Mouse (Mus musculus) megakaryocyte, adult 5-6 weeks (primary cell): ENCODE data around the gene Dlat. TPM values are rescaled to one million over a fixed set of nuclear protein-coding genes. Genes with fewer than 3 reads are reported as not detected.
"Not testable (repeated sequence)": the region's sequence is repeated elsewhere in the genome, so short reads cannot be mapped to it uniquely, and the experiment has no call there.

Source experiments
- ATAC-seq: 2 replicates; pipeline ENCODE4 v1.8.0; 2016; ENCODE audit warnings: mild to moderate bottlenecking, inconsistent platforms; ENCODE audit not compliant: poor library complexity, severe bottlenecking
- total RNA-seq, 2 experiments: library from RNA; stranded (forward) in 1 of 2; stranded (reverse) in 1 of 2; fragments of 153-499, 151-499 nt in 1 of 2; fragments of 221-1000, 200-1000 nt in 1 of 2; gene quantifications; 2 replicates each; pipeline versions ENCODE4 v1.2.3 to v1.2.4; 2015 to 2017

Dlat gene
- total RNA-seq, 2 experiments from 2014 or later, result 21.7 to 27.6 TPM

DNA sequence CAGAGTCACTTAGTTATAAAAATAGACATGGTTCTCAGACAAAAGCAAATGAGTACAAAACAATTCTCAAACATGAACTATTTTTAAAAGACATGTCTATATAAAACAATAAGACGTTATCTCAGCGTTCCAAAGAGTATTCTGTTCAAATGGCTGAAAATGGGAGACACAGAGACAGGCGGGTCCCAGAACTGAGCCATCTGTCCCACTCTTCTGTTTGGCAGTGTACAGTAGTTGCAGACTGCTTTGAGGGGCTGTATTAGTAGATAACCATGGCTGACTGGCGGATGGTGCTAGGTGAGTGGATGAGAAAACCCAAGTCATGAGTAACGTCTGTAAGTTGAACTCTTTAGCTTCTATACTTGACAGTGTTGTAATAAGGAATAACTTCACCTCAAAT lies 5.2 kb upstream of the Dlat start:
- ATAC-seq, result no peak

DNA sequence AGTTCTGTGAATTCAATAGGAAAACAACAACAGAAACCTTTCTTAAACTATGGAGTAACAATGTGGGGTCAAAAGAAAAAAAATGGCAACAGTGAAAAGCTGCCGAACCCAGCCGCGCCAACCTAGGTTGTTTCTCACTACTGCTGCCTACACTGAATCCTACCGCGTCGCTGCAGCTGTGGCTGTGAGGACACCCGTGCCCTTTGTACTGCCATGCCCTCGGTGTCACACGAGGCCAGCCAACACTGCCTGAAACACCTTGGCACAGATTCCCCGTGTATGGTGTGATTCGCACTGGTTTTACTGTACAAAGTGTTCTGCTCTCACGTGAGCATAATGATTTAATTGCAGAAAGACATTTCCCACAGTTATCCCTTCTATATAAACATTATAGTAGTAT lies 851 bp upstream of the Dlat start:
- ATAC-seq, result peak; percentile 22; the same call in 1 of the 2 replicates

DNA sequence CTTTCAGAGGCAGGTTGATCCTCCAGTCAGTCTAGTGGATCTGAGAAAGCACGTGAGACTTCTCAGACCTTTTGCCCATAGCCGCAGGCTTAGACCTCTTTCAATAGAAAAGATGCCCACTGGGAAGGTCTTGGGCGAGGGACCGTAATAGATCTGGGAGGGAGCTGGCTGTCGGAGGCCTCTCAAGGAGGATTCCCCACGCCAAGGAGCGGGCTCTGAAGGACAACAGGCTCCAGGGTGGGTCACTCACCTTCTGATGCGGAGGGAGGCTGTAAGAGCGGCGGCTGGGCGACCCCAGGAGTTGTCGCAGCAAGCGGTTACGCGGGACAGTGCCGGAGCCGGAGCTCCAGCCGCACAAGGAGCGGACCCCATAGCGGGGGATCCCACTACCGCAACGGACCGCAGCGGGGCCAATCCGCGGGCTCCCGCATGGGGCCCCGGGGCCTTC lies 615 bp downstream of the Dlat start:
- ATAC-seq, result no peak

DNA sequence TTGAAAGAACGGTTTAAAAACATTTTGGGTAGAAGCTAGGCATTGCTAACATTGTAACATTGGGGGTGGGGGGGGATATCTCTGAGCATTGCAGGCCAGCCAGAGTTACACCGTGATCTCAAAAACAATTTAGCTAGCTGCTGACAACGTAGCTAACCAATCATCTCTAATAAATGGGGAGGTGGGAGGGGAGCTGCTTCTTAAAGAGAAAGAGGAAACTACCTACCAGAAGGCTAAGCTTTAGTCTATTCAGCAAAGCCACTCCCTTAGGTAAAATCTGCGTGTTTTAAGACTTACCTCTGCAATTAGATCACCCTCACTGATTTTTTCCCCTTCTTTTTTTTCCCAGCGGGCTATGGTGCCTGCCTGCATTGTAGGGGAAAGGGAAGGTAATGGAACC lies 1.2 kb downstream of the Dlat start:
- ATAC-seq, result no peak

DNA sequence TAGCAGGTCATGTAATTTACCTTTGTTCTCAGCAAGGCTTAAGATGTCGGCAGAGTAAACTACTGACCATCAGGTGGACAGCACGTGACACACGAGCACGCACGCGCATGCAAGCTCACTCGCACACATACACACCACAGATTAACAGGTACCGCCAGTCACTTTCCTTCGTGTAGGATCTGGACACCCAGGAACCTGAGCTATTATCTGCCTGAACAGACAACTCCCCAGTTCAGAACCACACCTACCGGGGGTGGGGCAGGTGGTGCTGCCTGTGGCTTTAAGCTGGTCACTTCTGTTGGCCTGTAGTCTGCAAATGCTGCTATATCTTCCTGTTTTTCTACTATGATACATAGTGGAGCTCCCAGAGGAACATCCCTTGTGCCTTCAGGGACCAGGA lies 9.1 kb downstream of the Dlat start:
- ATAC-seq, result no peak

DNA sequence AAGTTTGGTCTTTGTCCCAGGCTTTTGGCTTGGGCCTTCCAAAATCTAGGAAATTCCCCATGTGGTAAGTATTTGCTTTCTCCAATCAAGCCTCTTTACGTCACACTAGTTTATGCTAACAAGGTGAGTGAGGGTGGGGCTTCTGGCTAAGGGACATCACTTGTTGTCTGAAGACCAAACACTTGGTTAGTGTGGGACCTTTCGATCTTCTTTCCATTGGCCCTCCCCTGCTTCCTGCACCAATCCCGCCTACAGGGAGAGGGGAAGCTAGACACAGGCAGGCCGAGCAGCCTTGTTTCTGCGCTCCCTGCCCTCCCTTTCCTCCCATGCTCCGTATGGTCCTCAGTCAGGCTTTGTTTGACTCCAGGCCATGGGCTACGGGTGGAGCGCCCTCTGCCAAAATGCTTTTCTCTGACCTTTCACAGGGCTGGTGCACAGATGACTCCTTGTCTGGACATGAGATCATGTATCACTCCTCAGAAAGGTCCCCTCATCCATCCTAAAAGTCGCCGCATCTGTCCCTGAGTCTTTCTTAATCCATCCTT lies 12.7 kb downstream of the Dlat start:
- no peak for ATAC-seq

DNA sequence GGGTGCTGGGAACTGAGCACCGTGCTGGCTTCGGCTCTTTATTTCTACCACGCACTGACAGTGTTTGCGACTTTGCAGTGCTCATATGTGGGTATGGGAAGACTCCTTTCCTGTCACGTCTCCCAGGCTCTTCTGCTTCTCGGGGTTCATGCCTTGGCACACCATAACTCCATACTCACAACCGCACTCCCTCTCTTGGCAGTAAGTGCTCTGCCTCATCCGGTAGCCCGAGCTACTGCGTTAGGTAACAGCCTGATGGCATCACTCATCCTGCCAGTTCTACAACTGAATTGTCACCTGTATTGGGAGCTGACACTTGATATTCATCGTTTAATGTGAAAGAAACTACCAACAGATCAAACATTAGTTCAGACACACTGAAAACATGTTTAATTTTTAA lies 25.3 kb downstream of the Dlat start:
- ATAC-seq, result no peak

DNA sequence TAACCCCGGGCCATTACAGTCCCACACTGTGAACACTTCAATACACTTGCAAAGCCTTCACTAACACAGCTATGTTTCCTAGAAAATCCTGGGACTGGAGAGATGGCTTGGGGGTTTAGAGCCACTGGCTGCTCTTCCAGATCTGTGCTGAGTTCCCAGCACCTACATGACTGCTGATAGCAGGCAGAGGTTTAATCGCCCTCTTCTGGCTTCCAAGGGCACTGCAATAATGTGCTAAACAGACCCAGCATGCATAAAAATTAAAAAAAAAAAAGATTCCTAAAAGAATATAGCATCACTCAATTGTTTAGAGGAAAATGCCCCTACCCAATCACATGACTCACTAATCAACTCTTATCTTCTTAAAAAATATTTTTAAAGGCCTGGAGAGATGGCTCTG lies 26.5 kb downstream of the Dlat start:
- ATAC-seq, result peak; percentile 57; the same call in 1 of the 2 replicates

DNA sequence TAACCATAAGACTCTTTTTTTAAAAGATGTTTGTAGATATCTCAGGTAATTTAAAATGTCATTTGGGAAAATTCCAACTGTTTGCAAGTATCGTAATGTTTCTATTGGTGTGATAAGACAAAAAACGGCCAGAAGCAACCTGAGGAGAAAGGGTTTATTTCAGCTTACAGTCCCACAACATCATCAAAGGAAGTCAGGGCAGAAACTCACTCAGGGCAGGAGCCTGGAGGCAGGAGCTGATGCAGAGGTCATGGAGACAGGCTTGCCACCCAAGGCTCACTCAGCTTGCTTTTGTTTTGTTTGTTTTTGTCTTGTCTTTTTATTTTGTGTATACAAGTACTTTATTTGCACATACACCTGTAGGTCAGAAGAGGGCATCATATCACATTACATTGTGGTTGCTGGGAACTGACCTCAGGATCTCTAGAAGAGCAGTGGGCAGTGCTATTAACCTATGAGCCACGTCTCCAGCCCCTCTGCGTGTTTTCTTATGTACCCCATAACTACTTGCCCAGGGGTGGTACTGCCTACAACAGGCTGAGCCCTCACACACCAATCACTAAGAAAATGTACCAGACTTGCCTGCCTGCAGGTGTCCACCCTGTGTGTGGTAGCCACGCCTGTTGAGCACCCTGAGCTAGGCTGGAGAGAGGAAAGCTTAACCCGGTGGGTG lies 27.4 kb downstream of the Dlat start:
- no peak for ATAC-seq

DNA sequence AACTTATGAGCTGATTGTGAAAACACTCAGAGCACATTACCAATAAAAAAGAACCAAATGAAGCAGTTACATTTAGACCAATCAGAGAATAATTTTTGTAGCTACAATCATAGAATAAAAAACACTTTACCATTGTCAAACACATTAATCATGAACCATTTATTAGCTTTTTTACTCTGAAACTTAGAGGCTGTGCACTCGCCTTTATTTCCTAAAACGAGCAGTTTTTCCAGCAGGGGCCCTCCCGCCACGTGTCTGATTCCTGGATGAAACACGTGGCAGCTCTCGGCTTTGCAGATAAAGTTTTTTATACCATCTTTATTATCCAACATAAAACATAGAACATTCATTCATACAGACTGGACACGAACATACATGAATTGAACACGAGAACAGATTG lies 28.7 kb downstream of the Dlat start:
- not testable (repeated sequence) for ATAC-seq

DNA sequence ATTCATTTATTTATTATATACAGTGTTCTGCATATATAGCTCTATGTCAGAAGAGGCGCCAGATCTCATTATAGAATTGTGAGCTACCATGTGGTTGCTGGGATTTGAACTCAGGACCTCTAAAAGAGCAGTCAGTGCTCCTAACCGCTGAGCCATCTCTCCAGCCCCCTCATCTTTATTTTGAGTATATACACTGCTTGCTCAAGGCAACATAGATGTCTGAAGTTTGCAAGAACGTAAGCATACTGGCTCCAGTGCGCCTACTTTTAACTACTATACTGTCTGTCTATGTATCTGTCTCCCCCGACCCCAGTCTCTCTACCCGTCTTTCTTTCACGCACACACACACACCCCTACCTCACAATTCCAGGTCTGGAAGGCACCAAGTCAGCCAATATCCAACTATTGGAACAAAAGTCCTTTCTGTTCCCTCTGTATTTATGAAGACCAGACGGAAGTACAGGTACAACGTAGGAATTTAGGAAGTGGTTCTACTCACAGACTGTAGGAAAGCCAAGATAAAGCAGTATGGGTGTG lies 41.7 kb downstream of the Dlat start:
- ATAC-seq, result no peak

DNA sequence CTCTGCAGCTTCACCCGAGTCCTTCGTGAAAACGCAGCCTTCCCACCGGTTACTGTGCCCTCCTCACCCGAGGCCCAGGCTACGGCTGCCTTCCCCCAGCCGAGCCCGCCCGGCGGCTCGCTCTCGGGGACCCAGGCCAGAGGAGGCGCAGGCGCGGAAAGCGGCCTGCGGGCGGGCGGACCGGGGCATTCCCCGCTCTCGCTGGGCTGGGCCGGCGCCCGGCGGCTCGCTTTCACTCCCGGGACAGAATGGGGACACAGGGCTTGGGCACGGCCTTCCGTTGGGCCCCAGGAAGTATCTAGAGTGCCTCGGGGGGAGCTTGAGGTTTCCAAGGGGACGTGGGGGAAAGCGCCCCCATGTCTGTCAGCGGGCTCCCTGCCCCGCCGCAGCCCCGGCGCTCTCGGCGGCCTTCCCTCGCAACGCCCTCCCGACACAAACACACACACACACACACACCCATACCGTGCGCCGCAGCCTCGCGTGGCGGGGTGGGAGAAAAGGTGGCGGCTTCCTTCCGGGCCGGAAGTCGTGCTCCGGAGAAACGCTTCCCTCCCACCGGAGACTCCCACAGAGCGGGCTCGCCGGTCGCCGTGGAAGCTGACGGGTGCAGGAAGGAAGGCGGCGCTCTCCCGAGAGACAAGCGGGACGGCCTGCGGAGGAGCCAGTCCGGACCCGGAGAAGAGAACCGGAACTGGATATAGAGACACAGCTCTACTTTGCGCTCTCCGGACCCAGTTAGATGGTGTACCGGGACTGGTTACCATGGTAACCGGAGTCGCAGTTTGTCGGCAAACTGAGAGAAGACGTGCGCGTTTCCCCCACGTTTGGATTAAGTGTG lies 42.6 kb downstream of the Dlat start, which contains the start of the genes Pih1d2 and Nkapd1:
Pih1d2 (plus strand) TSS at position 556 of the 838 bp plus-strand sequence.
Nkapd1 (minus strand) TSS at position 699 of the 838 bp plus-strand sequence.
- ATAC-seq, result peak; percentile 92

DNA sequence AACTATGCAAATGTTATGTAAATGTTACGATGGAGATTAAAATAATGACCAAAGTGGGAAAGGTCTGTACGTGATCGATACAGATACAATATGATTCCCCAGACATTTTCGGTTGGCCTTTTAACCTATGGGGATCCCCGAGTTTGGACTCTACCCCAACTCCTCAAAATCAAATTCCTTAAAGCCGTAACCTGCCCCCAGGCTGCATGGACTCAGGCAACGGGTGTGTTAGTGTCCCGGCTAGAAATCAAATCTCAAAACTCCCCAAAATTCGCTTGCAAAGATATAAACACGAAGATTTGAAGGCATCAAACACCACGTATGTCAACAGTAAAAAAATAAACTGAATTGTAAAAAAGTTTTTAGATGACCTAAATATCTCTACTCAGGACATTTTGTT lies 43.4 kb downstream of the Dlat start:
- no peak for ATAC-seq

DNA sequence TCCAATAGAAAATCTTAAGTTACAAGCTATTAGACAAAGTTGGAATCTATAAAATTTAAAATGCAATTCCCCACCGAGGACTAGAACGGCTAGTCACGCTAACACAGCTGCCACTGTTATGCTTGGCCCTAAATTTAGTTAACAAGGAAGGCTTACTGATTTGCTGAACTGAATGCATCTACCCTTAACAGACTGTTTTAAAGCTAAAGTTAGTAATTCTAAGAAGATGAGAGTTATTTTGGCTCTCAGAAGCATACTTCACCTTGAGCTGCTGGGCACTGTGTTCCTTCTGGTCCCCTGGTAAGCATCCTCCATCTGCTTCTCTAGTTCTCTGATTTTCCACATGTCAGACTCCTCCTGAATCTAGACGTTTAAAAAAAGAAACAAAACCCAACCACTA lies 47.5 kb downstream of the Dlat start:
- ATAC-seq, result no peak

DNA sequence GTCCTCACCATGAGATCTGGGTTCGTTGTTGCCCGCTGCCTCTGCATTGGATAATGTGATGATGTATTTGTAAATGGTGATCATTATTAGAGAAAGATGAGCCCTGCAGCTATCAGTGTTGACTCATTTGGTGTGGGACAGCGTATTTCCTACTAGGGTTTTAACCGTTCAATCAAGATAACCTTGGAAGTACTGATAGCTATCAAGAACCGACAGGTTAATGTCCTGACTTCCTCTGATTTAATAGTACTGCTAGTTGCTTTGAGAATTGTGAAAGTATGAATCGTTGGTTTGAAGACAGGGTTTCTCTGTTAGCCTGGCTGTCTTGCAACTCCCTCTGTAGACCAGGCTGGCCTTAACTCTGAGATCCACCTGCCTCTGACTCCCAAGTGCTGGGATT lies 55.2 kb downstream of the Dlat start:
- peak; percentile 13 for ATAC-seq

DNA sequence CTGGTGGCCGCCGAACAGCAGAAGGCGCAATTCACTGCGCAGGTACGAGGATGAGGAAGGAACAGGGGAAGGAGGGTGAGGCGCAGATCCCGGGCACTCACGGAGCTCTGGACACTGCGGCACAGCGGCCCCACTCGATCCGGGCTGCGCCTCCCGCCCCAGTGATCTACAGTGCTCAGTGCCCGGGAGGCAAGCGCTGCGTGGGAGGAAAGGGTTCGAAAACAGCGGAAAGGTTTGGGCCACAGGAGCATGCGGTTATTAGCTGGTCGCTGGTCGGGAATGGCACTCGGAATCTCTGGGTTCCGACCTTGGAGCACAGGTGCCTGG lies 55.6 kb downstream of the Dlat start:
- no peak for ATAC-seq

DNA sequence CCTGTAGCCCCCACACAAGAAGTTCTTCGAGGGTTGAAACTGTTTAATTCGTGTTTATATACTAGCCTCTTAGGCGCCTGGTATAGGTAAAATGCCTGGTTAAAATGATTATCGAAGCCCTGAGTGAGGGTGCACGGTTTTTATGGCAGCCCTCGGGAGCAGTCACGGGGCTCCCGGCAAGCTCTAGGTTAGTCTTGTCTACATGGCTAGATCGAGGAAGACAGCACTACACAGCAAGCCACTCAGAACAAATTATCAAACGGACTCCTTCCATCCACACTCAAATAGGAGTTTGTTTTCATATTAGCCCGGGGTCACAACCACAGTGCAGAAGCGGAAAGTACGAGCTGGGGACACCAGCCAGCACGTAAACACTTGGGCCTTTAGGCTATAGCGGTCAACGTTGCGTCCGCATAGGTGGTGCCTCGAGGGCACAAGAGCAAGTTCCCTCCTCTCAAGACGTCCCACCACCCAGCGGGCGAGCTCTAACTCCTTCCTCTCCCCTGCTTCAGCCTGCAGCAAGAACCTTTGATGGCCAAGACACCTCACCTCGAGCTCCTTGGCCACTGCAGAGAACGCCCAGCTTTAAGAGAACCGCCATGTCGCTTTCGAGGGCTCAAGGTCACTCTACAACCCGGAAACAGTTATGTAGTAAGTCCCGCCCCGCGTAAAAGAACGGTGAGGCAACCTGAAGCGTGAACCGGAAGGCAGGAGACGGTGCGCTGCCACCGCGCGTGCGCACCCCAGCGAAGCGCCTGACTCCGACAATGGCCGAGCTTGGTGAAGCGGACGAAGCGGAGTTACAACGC lies 56.2 kb downstream of the Dlat start, which contains the start of the genes Sdhd and Timm8b:
Sdhd (minus strand) TSS at position 624 of the 809 bp plus-strand sequence.
Timm8b (plus strand) TSS at position 722 of the 809 bp plus-strand sequence.
- peak; percentile 93 for ATAC-seq

DNA sequence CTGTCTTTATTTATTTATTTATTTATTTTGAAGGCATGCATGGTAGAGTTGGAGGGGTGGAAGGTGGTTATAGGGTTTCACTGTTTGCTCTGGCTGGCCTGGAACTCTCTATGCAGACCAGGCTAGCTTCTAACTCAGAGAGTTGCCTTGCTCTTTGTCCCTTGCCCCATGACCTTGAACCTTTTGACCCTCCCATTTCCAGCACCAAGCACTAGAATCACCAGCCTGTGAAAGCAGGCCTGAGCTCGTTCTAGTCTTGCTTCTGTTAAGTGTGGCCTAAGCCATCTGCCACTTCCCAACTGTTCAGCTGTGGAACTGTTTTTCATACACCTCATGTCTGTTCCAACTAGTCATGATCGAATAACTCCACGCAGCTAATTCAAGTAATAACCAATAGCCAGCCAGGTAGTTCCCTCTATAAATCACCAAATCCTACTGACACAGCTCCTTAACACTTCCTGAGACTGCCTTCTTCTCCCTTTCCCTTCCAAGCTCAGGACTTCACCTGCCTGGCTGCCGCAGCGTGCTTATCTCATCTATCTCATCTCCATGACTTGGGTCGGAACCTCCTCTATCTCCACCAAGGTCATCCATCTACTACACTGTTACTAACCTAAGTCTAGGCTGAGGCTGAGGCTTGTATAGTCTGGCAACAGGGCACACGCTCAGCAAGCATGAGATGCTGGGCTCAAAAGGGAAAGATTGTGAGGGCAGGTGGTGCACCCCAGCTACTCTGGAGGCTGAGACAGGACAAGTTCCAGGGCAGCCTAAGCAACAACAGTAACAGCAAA lies 57.3 kb downstream of the Dlat start:
- no peak for ATAC-seq

DNA sequence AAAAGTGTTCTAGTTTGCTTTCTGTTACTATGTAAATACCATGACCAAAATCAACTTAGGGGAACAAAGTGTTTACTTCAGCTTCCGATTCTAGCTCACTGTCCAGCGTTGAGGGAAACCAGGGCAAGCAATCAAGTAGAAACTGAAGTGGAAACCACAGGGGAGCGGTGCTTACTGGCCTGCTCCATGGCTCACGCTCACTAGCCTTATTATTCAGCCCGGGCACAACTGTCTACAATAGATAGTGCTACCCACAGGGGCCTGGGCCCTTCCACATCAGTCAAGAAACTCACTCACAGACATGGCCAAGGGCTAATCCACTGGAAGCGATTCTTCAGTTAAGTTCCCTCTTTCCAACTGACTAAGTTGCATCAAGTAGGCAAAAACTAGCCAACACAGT lies 58.0 kb downstream of the Dlat start:
- ATAC-seq, result no peak

DNA sequence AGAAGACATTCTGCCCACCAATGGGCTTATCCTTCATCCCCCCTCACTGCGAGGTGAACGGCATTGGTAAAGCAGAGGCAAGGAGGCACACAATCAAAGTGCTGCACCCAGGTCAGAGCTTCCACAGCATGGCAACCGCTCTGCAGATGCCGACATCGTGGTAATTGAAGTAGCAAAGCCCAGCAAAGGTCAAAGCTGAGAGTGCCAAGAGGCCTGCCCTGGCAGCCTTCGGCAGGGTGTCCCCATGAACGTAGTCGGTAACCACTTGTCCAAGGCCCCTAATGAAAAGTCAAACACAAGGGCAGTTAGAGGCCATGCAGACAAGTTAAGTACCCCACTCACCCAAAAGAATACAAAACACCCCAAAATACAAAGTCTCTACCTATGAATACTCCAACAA lies 62.6 kb downstream of the Dlat start:
- no peak for ATAC-seq
